Mouse (Mus musculus): ENCODE measurements around the gene Gpr12. TPM values are rescaled to one million over a fixed set of nuclear protein-coding genes. Genes with fewer than 3 reads are reported as not detected.

Gene Gpr12
- polyA plus RNA-seq (2012; rRNA removed) = 12.1 and 12.7 TPM in 2 replicates

DNA sequence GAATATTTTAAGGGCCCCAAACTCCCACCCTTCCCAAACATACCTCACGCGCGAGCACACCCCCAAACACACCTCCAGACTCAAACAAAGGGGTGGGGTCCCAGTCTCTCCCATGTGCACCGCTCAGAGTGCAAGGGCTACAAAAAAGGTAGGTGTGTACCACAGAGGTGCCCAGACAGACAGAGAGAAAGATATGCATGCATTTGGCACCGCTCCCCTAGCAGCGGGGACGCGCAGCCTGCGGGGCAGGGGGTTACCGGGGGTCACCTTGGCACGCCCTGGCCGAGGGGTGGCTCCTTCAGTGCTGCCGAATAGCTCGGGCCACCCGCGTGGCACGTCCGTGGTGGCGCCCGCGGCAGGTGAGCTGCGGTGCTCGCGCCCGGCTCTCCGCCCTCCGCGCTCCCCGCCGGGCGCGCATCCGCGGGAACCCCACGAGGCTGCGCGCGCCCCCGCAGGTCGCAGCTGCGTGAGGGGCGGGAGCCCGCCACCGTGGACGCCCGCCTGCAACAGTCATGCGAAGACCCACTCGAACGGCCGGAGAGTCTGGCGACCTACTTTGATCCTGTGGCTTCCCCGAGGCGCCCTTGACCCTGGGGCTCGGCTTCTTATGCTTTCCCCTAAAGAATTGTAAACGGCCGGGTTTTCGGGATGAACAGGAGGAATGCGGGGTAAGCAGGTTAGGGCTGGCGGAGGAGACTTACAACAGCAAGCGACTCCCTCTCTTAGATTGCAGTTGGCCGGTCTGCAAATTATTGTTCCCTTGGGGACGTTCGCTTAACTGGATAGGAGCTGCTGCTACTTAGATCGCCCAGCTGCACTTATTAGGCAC lies at the start of gene Gpr12:
Gpr12 (minus strand) TSS at position 762 of the 829 bp plus-strand sequence.
- no peak for TF ChIP-seq POLR2A (IDR thresholded peaks at IDR 0.05; ENCODE audit: borderline replicate concordance, insufficient read depth, low read length)
- no peak for TF ChIP-seq CTCF (IDR thresholded peaks at IDR 0.05; ENCODE audit: borderline replicate concordance, insufficient read depth, low read depth, low read length)
- WGBS = under 1% methylated on average over 64 of the region's 64 CpGs

GRCm38 (mm10) chr5:146631602-146632001 lies 46.6 kb upstream of the Gpr12 start:
- no peak overlapping the region for H3K27ac ChIP-seq (ENCODE audit: insufficient read depth, low read length)
- TF ChIP-seq POLR2A (IDR thresholded peaks at IDR 0.05; ENCODE audit: borderline replicate concordance, insufficient read depth, low read length) (no peak), CTCF (IDR thresholded peaks at IDR 0.05; ENCODE audit: borderline replicate concordance, insufficient read depth, low read depth, low read length) (no peak)
- no peak overlapping the region for H3K4me3 ChIP-seq (replicated peaks; ENCODE audit: insufficient read depth, low read depth, low read length)
- 66% methylated on average over 3 of the region's 3 CpGs for WGBS
- H3K4me1 ChIP-seq (ENCODE audit: control insufficient read depth, insufficient read depth, low read length) = no peaks in the 10 kb centered on the region; the same call in 1 of the 2 replicates
- DNase-seq = no peak
- no peaks in the 10 kb centered on the region for H3K27me3 ChIP-seq (ENCODE audit: control insufficient read depth, insufficient read depth, low read length)

More for the DNA sequence above, at the start of gene Gpr12:
- Histone ChIP-seq H3K4me1 (ENCODE audit: control insufficient read depth, insufficient read depth, low read length) (no peaks in the 10 kb centered on the region), H3K27me3 (ENCODE audit: control insufficient read depth, insufficient read depth, low read length) (no peaks in the 10 kb centered on the region; the same call in 1 of the 2 replicates), H3K4me3 (replicated peaks; ENCODE audit: insufficient read depth, low read depth, low read length) (peak within 1 kb of the TSS; percentile 43), H3K27ac (ENCODE audit: insufficient read depth, low read length) (no peak within 1 kb of the TSS)
- peak; percentile 10 to 17 for DNase-seq

DNA sequence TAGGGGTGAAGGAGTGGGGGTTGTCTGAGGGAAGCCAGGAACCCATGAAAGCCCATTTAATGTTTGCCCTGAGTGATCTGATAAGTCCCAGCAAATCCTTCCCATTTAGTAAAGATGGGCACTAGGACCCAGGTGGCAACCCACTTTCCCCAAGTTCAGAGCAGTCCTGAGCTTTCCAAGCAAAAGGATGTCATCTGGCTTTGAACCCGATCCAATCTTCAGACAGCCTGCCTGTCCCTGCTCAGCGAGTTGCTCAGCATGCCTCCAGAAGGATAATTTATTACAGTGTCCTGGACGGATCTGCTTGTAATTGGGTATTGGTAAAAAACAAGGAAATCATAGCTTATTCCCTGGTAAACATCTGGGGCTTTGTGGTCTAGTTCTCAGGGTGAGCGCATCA lies 45.9 kb upstream of the Gpr12 start:
- DNase-seq = peak; percentile 18 to 61

DNA sequence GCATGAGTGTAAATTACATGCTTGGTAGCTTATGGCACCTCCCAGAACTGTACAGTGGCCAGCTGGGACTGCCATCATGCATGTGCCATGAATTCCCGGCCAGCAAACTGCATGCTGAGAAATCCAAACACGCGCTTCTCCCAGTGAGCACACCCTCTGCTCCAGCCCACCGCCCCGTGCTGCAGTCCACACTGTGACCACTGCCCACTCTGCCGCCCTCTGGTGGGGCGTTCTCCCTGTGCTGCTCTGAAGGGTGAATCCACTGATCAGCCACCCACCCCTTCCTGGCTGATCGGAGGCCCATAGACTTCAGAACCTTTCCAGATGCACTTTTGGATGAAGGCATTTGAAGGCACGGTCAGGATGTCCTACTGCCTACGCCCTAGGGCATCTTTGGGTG lies 44.6 kb upstream of the Gpr12 start:
- Histone ChIP-seq H3K4me3 (replicated peaks; ENCODE audit: insufficient read depth, low read depth, low read length) (no peak overlapping the region), H3K4me1 (ENCODE audit: control insufficient read depth, insufficient read depth, low read length) (no peaks in the 10 kb centered on the region; the same call in 1 of the 2 replicates), H3K27ac (ENCODE audit: insufficient read depth, low read length) (no peak overlapping the region), H3K27me3 (ENCODE audit: control insufficient read depth, insufficient read depth, low read length) (no peaks in the 10 kb centered on the region)
- 54% methylated on average over 10 of the region's 10 CpGs for WGBS
- peak in 1 of 2 experiments; percentile 14 for DNase-seq
- no peak for TF ChIP-seq POLR2A (IDR thresholded peaks at IDR 0.05; ENCODE audit: borderline replicate concordance, insufficient read depth, low read length)
- TF ChIP-seq CTCF (IDR thresholded peaks at IDR 0.05; ENCODE audit: borderline replicate concordance, insufficient read depth, low read depth, low read length) = no peak

More for the DNA sequence above, 45.9 kb upstream of the Gpr12 start:
- Histone ChIP-seq H3K27ac (ENCODE audit: insufficient read depth, low read length) (no peak overlapping the region), H3K4me1 (ENCODE audit: control insufficient read depth, insufficient read depth, low read length) (no peaks in the 10 kb centered on the region; the same call in 1 of the 2 replicates), H3K4me3 (replicated peaks; ENCODE audit: insufficient read depth, low read depth, low read length) (no peak overlapping the region), H3K27me3 (ENCODE audit: control insufficient read depth, insufficient read depth, low read length) (no peaks in the 10 kb centered on the region)
- WGBS = 5% methylated on average over 4 of the region's 4 CpGs
- TF ChIP-seq POLR2A (IDR thresholded peaks at IDR 0.05; ENCODE audit: borderline replicate concordance, insufficient read depth, low read length) = no peak
- TF ChIP-seq CTCF (IDR thresholded peaks at IDR 0.05; ENCODE audit: borderline replicate concordance, insufficient read depth, low read depth, low read length) = no peak

DNA sequence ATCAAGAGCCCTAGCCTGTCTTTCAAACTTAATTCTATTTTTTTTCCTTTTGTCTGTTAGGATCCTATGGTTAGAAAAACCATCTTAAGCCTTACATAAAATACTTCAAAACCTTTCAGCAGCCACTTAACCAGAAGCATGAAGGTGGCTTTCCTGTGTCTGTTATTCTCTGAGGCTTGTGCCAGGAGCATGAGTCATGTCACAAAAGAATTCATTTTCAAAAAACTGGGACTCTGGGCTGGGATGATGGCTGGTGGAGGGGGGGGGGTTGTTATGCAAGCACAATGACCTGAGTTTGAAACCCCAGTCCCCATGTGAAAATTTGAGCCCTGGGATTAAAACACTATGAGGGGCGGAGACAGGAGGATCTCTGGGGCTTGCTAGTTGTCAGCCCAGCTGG lies 43.8 kb upstream of the Gpr12 start:
- no peak for TF ChIP-seq POLR2A (IDR thresholded peaks at IDR 0.05; ENCODE audit: borderline replicate concordance, insufficient read depth, low read length)
- TF ChIP-seq CTCF (IDR thresholded peaks at IDR 0.05; ENCODE audit: borderline replicate concordance, insufficient read depth, low read depth, low read length) = no peak
- no peaks in the 10 kb centered on the region; the same call in 1 of the 2 replicates for H3K4me1 ChIP-seq (ENCODE audit: control insufficient read depth, insufficient read depth, low read length)
- no peaks in the 10 kb centered on the region for H3K27me3 ChIP-seq (ENCODE audit: control insufficient read depth, insufficient read depth, low read length)
- no peak overlapping the region for H3K4me3 ChIP-seq (replicated peaks; ENCODE audit: insufficient read depth, low read depth, low read length)
- peak in 1 of 2 experiments; percentile 16 for DNase-seq
- no peak overlapping the region for H3K27ac ChIP-seq (ENCODE audit: insufficient read depth, low read length)
- 91% methylated on average over 1 of the region's 1 CpGs for WGBS

DNA sequence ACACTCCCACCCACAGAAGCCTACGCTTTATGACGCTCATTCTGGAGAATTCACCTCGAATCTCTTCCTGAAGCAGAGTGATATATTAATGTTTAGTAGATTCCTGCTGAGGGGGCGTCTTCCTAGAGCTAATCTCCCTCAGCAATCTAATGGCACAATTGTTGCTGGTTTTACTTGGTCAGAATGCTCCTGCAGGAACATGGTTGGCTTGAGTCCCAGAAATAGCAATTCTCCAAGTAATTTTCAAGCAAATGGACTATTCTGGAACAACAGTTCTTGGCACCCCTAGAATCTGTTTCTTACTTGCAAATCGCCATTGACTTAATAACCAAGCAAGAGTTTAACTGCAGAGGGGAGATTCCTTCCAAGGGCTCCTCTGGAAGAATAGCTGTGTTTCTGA lies 42.9 kb upstream of the Gpr12 start:
- WGBS = 38% methylated on average over 5 of the region's 5 CpGs
- Histone ChIP-seq H3K27ac (ENCODE audit: insufficient read depth, low read length) (no peak overlapping the region), H3K4me3 (replicated peaks; ENCODE audit: insufficient read depth, low read depth, low read length) (no peak overlapping the region), H3K4me1 (ENCODE audit: control insufficient read depth, insufficient read depth, low read length) (no peaks in the 10 kb centered on the region; the same call in 1 of the 2 replicates), H3K27me3 (ENCODE audit: control insufficient read depth, insufficient read depth, low read length) (no peaks in the 10 kb centered on the region)
- no peak for TF ChIP-seq POLR2A (IDR thresholded peaks at IDR 0.05; ENCODE audit: borderline replicate concordance, insufficient read depth, low read length)
- TF ChIP-seq CTCF (IDR thresholded peaks at IDR 0.05; ENCODE audit: borderline replicate concordance, insufficient read depth, low read depth, low read length) = no peak
- DNase-seq = peak in 1 of 2 experiments; percentile 19

DNA sequence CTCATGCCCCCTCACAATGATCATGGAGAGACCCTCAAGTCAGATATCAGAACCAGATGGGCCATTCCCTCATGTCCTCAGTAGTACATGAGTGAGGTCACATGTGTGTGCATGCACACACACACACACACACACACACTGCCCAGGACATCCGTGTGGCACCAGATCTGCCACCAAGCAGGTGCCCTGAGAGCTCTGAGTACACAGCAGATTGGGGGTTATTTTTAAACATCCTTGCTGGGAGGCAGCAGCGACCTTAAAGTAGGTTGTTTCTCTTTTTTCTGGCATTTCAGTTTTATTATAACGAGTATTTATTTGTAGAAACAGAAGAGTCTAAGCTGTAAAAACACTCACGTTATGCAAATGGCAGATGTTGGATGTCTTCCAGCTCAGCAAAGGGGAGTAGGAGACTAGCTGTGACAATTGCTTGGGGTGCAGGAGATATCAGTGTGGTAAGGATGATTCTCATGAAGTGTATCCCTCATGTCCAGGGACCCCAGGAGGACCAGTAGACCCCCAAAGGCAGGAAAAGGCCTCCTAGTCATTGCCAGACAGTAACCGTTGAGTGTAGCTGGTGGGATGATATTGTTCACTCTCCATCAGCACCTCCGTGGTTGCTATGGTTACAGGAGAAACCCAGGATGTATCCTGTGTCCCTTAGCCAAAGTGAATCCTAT lies 40.7 kb upstream of the Gpr12 start:
- TF ChIP-seq CTCF (IDR thresholded peaks at IDR 0.05; ENCODE audit: borderline replicate concordance, insufficient read depth, low read depth, low read length) = no peak
- 35% methylated on average over 6 of the region's 6 CpGs for WGBS
- peak; percentile 12 to 36 for DNase-seq
- no peaks in the 10 kb centered on the region for H3K27me3 ChIP-seq (ENCODE audit: control insufficient read depth, insufficient read depth, low read length)
- no peaks in the 10 kb centered on the region; the same call in 1 of the 2 replicates for H3K4me1 ChIP-seq (ENCODE audit: control insufficient read depth, insufficient read depth, low read length)
- no peak overlapping the region for H3K27ac ChIP-seq (ENCODE audit: insufficient read depth, low read length)
- H3K4me3 ChIP-seq (replicated peaks; ENCODE audit: insufficient read depth, low read depth, low read length) = no peak overlapping the region
